Mouse (Mus musculus): ENCODE measurements at regions not wholly inside any gene's neighbourhood (a gene's known extent, or its start where the extent isn't known, plus 50 kb on each side); places are given as distances from the start of the nearest gene placed in this dataset.

GRCm38 (mm10) chr14:61846441-61846840 lies 239.2 kb downstream of the Kcnrg start:
- Histone ChIP-seq H3K36me3 (ENCODE audit: control insufficient read depth, insufficient read depth, low read length, poor library complexity, severe bottlenecking) (no peaks in the 10 kb centered on the region), H3K9me3 (ENCODE audit: control insufficient read depth, insufficient read depth, low read depth, low read length) (no peaks in the 10 kb centered on the region), H3K4me1 (ENCODE audit: control insufficient read depth in 2 of 2, insufficient read depth in 2 of 2, low read length in 2 of 2, poor library complexity in 1 of 2) (no peaks in the 10 kb centered on the region), H3K4me3 (ENCODE audit: insufficient read depth in 1 of 2, low read depth in 1 of 2, low read length in 2 of 2, poor library complexity in 1 of 2, severe bottlenecking in 1 of 2) (no peak overlapping the region), H3K27ac (ENCODE audit: insufficient read depth, low read depth, low read length, poor library complexity, severe bottlenecking) (no peak overlapping the region), H3K9ac (ENCODE audit: insufficient read depth, low read depth, low read length, poor library complexity, severe bottlenecking) (no peak overlapping the region)
- DNase-seq (ENCODE audit: low read depth, low spot score), result no peak
- in situ Hi-C loops (cut with MboI; ENCODE audit: low sequenced_read_pairs in 2 of 2, unreplicated experiment in 2 of 2), result no loop called here
- TF ChIP-seq HCFC1 (IDR thresholded peaks at IDR 0.05; ENCODE audit: borderline replicate concordance, insufficient read depth, low read length) (no peak), ZC3H11A (IDR thresholded peaks at IDR 0.05; ENCODE audit: borderline replicate concordance, low read depth, low read length) (no peak), CHD2 (IDR thresholded peaks at IDR 0.05; ENCODE audit: low read depth, low read length) (no peak), MAFK (IDR thresholded peaks at IDR 0.05; ENCODE audit: insufficient read depth, low read depth, low read length) (no peak), ZNF384 (IDR thresholded peaks at IDR 0.05; ENCODE audit: low read depth, low read length) (no peak)

- no peak for DNase-seq (ENCODE audit: low read depth, low spot score)
- Histone ChIP-seq H3K4me3 (ENCODE audit: insufficient read depth in 1 of 2, low read depth in 1 of 2, low read length in 2 of 2, poor library complexity in 1 of 2, severe bottlenecking in 1 of 2) (no peak overlapping the region), H3K36me3 (ENCODE audit: control insufficient read depth, insufficient read depth, low read length, poor library complexity, severe bottlenecking) (no peaks in the 10 kb centered on the region), H3K9me3 (ENCODE audit: control insufficient read depth, insufficient read depth, low read depth, low read length) (no peaks in the 10 kb centered on the region), H3K27ac (ENCODE audit: insufficient read depth, low read depth, low read length, poor library complexity, severe bottlenecking) (no peak overlapping the region), H3K9ac (ENCODE audit: insufficient read depth, low read depth, low read length, poor library complexity, severe bottlenecking) (no peak overlapping the region), H3K4me1 (ENCODE audit: control insufficient read depth in 2 of 2, insufficient read depth in 2 of 2, low read length in 2 of 2, poor library complexity in 1 of 2) (no peaks in the 10 kb centered on the region)
- TF ChIP-seq CHD2 (IDR thresholded peaks at IDR 0.05; ENCODE audit: low read depth, low read length), result no peak
- TF ChIP-seq HCFC1 (IDR thresholded peaks at IDR 0.05; ENCODE audit: borderline replicate concordance, insufficient read depth, low read length), result no peak
- no peak for TF ChIP-seq ZNF384 (IDR thresholded peaks at IDR 0.05; ENCODE audit: low read depth, low read length)
- no peak for TF ChIP-seq MAFK (IDR thresholded peaks at IDR 0.05; ENCODE audit: insufficient read depth, low read depth, low read length)
- no peak for TF ChIP-seq ZC3H11A (IDR thresholded peaks at IDR 0.05; ENCODE audit: borderline replicate concordance, low read depth, low read length)
- in situ Hi-C loops (cut with MboI; ENCODE audit: low sequenced_read_pairs in 2 of 2, unreplicated experiment in 2 of 2), result no loop called here
Observed at GRCm38 (mm10) chr14:61850244-61850643, 243.0 kb downstream of the Kcnrg start.

- H3K27ac ChIP-seq (ENCODE audit: insufficient read depth, low read depth, low read length, poor library complexity, severe bottlenecking), result no peak overlapping the region
- in situ Hi-C loops (cut with MboI; ENCODE audit: low sequenced_read_pairs in 2 of 2, unreplicated experiment in 2 of 2), result no loop called here
- no peaks in the 10 kb centered on the region for H3K36me3 ChIP-seq (ENCODE audit: control insufficient read depth, insufficient read depth, low read length, poor library complexity, severe bottlenecking)
- no peak overlapping the region for H3K4me3 ChIP-seq (ENCODE audit: insufficient read depth in 1 of 2, low read depth in 1 of 2, low read length in 2 of 2, poor library complexity in 1 of 2, severe bottlenecking in 1 of 2)
- H3K4me1 ChIP-seq (ENCODE audit: control insufficient read depth in 2 of 2, insufficient read depth in 2 of 2, low read length in 2 of 2, poor library complexity in 1 of 2), result no peaks in the 10 kb centered on the region
- TF ChIP-seq CHD2 (IDR thresholded peaks at IDR 0.05; ENCODE audit: low read depth, low read length), result no peak
- TF ChIP-seq ZC3H11A (IDR thresholded peaks at IDR 0.05; ENCODE audit: borderline replicate concordance, low read depth, low read length), result no peak
- TF ChIP-seq HCFC1 (IDR thresholded peaks at IDR 0.05; ENCODE audit: borderline replicate concordance, insufficient read depth, low read length), result no peak
- no peak for TF ChIP-seq MAFK (IDR thresholded peaks at IDR 0.05; ENCODE audit: insufficient read depth, low read depth, low read length)
- TF ChIP-seq ZNF384 (IDR thresholded peaks at IDR 0.05; ENCODE audit: low read depth, low read length), result no peak
- H3K9me3 ChIP-seq (ENCODE audit: control insufficient read depth, insufficient read depth, low read depth, low read length), result no peaks in the 10 kb centered on the region
- no peak overlapping the region for H3K9ac ChIP-seq (ENCODE audit: insufficient read depth, low read depth, low read length, poor library complexity, severe bottlenecking)
- DNase-seq (ENCODE audit: low read depth, low spot score), result no peak
Observed at GRCm38 (mm10) chr14:61857616-61858015, 250.4 kb downstream of the Kcnrg start.

- H3K9ac ChIP-seq (ENCODE audit: insufficient read depth, low read depth, low read length, poor library complexity, severe bottlenecking), result no peak overlapping the region
- no peaks in the 10 kb centered on the region for H3K9me3 ChIP-seq (ENCODE audit: control insufficient read depth, insufficient read depth, low read depth, low read length)
- TF ChIP-seq HCFC1 (IDR thresholded peaks at IDR 0.05; ENCODE audit: borderline replicate concordance, insufficient read depth, low read length) (no peak), ZC3H11A (IDR thresholded peaks at IDR 0.05; ENCODE audit: borderline replicate concordance, low read depth, low read length) (no peak), MAFK (IDR thresholded peaks at IDR 0.05; ENCODE audit: insufficient read depth, low read depth, low read length) (no peak), ZNF384 (IDR thresholded peaks at IDR 0.05; ENCODE audit: low read depth, low read length) (no peak), CHD2 (IDR thresholded peaks at IDR 0.05; ENCODE audit: low read depth, low read length) (no peak)
- no peak for DNase-seq (ENCODE audit: low read depth, low spot score)
- no peak overlapping the region for H3K4me3 ChIP-seq (ENCODE audit: insufficient read depth in 1 of 2, low read depth in 1 of 2, low read length in 2 of 2, poor library complexity in 1 of 2, severe bottlenecking in 1 of 2)
- H3K27ac ChIP-seq (ENCODE audit: insufficient read depth, low read depth, low read length, poor library complexity, severe bottlenecking), result no peak overlapping the region
- in situ Hi-C loops (cut with MboI; ENCODE audit: low sequenced_read_pairs in 2 of 2, unreplicated experiment in 2 of 2), result no loop called here
- H3K36me3 ChIP-seq (ENCODE audit: control insufficient read depth, insufficient read depth, low read length, poor library complexity, severe bottlenecking), result no peaks in the 10 kb centered on the region
- peaks cover 0 to 2% of the 10 kb centered on the region in 2 experiments; a peak in 1 of 4 replicates for H3K4me1 ChIP-seq (ENCODE audit: control insufficient read depth in 2 of 2, insufficient read depth in 2 of 2, low read length in 2 of 2, poor library complexity in 1 of 2)
Observed at GRCm38 (mm10) chr14:61860688-61861087, 253.4 kb downstream of the Kcnrg start.

All from ES-E14 (cell line).